In the genomic region with DNA sequence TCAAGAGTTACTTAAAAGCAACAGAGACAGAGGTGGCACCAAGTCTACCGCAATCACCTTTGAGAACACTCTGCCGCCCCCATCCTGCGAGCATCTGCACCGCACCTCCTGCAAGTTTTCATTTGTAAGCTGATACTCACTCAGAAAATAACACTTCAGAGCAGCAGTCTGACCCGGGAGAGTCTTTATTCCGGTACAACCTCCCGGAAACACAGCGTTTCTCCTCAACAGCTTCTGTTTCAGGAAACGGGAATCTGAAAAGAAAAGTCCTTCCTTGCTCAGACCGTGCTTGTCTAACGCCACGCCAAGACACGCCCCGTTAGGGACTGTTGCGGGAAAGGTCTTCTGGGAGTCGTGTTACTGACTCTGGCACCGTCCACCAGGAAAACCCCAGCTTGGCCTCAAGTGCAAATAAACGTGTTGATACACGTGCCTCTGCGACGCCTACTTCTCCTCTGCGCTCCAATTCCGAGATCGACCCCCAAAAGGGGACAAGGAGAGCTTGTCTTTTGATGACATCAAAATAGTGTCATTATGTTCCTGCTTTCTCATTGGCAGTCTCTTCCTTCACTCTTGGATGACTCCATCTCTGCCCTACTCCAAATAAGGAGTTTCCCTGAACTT, we compare ENCODE assay signal across 8 mouse cellular contexts. TPM values are rescaled to one million over a fixed set of nuclear protein-coding genes. Genes with fewer than 3 reads are reported as not detected.
DNase-seq lines count a peak whose midpoint lies in the region; ATAC-seq lines count a peak whose summit lies in the region.

A gene (minus strand): TSS at position 507 of the 624 bp plus-strand sequence.

- ATAC-seq in heart, embryonic 16.5 days (replicated peaks; ENCODE audit: extremely low read depth, insufficient read depth, low FRiP score): peak; percentile 83
- ATAC-seq in neural tube, embryonic 14.5 days (ENCODE audit: low read depth): peak; percentile 56; the same call in 1 of the 2 replicates

- H3K27me3 ChIP-seq in erythroblast, embryonic 14.5 days (ENCODE audit: control insufficient read depth): no peaks in the 10 kb centered on the region; the same call in 1 of the 2 replicates
- no peaks in the 10 kb centered on the region for H3K27me3 ChIP-seq in heart, embryonic 16.5 days (ENCODE audit: control insufficient read depth, insufficient read depth, low read length)
- H3K27me3 ChIP-seq in neural tube, embryonic 14.5 days (ENCODE audit: control insufficient read depth, insufficient read depth, low read length): no peaks in the 10 kb centered on the region

- H3K9me3 ChIP-seq in erythroblast, embryonic 14.5 days (ENCODE audit: control insufficient read depth, low read length): peaks cover 6% of the 10 kb centered on the region
- no peaks in the 10 kb centered on the region for H3K9me3 ChIP-seq in heart, embryonic 16.5 days (replicated peaks; ENCODE audit: control insufficient read depth, low read length)
- no peaks in the 10 kb centered on the region for H3K9me3 ChIP-seq in neural tube, embryonic 14.5 days (ENCODE audit: control insufficient read depth, low read length)

- peak within 1 kb of the TSS; percentile 70 for H3K4me2 ChIP-seq in heart, embryonic 16.5 days (ENCODE audit: low read depth, low read length)
- peak within 1 kb of the TSS; percentile 41 for H3K4me2 ChIP-seq in neural tube, embryonic 14.5 days (ENCODE audit: low read depth, low read length)

- H3K36me3 ChIP-seq in erythroblast, embryonic 14.5 days (ENCODE audit: control insufficient read depth): no peaks in the 10 kb centered on the region
- H3K36me3 ChIP-seq in heart, embryonic 16.5 days (ENCODE audit: control insufficient read depth, insufficient read depth): no peaks in the 10 kb centered on the region
- no peaks in the 10 kb centered on the region for H3K36me3 ChIP-seq in neural tube, embryonic 14.5 days (ENCODE audit: control insufficient read depth, insufficient read depth, low read length)

- H3K4me1 ChIP-seq in erythroblast, embryonic 14.5 days (ENCODE audit: control insufficient read depth): peaks cover 8% of the 10 kb centered on the region
- no peaks in the 10 kb centered on the region; the same call in 1 of the 2 replicates for H3K4me1 ChIP-seq in heart, embryonic 16.5 days (ENCODE audit: control insufficient read depth, insufficient read depth, low read length)
- no peaks in the 10 kb centered on the region for H3K4me1 ChIP-seq in neural tube, embryonic 14.5 days (ENCODE audit: control insufficient read depth, insufficient read depth, low read length)

- H3K27ac ChIP-seq in heart, embryonic 16.5 days (ENCODE audit: low read length): peak within 1 kb of the TSS; percentile 49
- H3K27ac ChIP-seq in neural tube, embryonic 14.5 days (ENCODE audit: low read depth, low read length): no peak within 1 kb of the TSS

- DNase-seq in A20 (ENCODE audit: low read depth, low spot score): peak; percentile 87
- DNase-seq in adrenal gland, adult (ENCODE audit: inconsistent age in 2 of 2, low spot score in 1 of 2): peak; percentile 83 to 95
- peak; percentile 75 to 83 for DNase-seq in kidney, postnatal 25 days
- DNase-seq in lung, adult 18-20 months: peak; percentile 84 to 86
- peak; percentile 71 for DNase-seq in thymus, postnatal 0 days (ENCODE audit: low spot score)

- 2% methylated on average over 24 of the region's 24 CpGs for WGBS in heart, embryonic 16.5 days
- WGBS in neural tube, embryonic 14.5 days: under 1% methylated on average over 24 of the region's 24 CpGs

- H3K9ac ChIP-seq in heart, embryonic 16.5 days (ENCODE audit: low read length): peak within 1 kb of the TSS; percentile 68
- 0 out of 2 replicates have a peak within 1 kb of the TSS, but pooled peaks have one; percentile 16 for H3K9ac ChIP-seq in neural tube, embryonic 14.5 days (replicated peaks; ENCODE audit: low read depth, low read length)

- peak within 1 kb of the TSS; percentile 69 for H3K4me3 ChIP-seq in erythroblast, embryonic 14.5 days (replicated peaks)
- H3K4me3 ChIP-seq in heart, embryonic 16.5 days (ENCODE audit: low read length): peak within 1 kb of the TSS; percentile 57
- peak within 1 kb of the TSS; percentile 26 for H3K4me3 ChIP-seq in neural tube, embryonic 14.5 days (ENCODE audit: low read depth, low read length)

RNA-seq across cellular contexts. Expression of the gene that starts here (rescaled TPM):
- not detected in 2 replicates for polyA plus RNA-seq in erythroblast, embryonic 14.5 days (2012)
- 0.92 and 1.2 TPM in 2 replicates for polyA plus RNA-seq in heart, embryonic 16.5 days (2015; fragmentation: Nextera tagmentation; extraction: Ambion mirVana)
- polyA plus RNA-seq in neural tube, embryonic 14.5 days (2014; fragmentation: Nextera tagmentation; extraction: Ambion mirVana): 0.31 and 0.54 TPM in 2 replicates
- 0.58 and 0.83 TPM in 2 replicates for polyA plus RNA-seq in thymus, postnatal 0 days (2015; fragmentation: Nextera tagmentation; extraction: Ambion mirVana)

Comparison
In these comparisons a context has a peak if more than half of its experiments do, and no peak if none do; other contexts are left out.
1. Peak in ATAC-seq, H3K4me3 ChIP-seq, H3K9ac ChIP-seq and H3K4me2 ChIP-seq in neural tube, embryonic 14.5 days; RNA of the gene not detected or under 1 TPM.
2. Peak in DNase-seq in thymus, postnatal 0 days; RNA of the gene not detected or under 1 TPM.